Mouse (Mus musculus) spleen, adult 2 months (tissue): ENCODE measurements around the gene Ccnd3.

Experiments
- CTCF ChIP-seq: fragments of 200-500 bp; IDR thresholded peaks from 2 replicates; pipeline ENCODE4 v1.5.1; 2011; ENCODE audit warnings: mild to moderate bottlenecking, inconsistent platforms; ENCODE audit not compliant: insufficient read depth, insufficient read length, insufficient replicate concordance; ENCODE audit errors: extremely low read depth
- POLR2A ChIP-seq: fragments of 200-500 bp; IDR thresholded peaks from 2 replicates; pipeline ENCODE4 v1.6.1; 2011; ENCODE audit warnings: low read depth, low read length, inconsistent platforms

DNA sequence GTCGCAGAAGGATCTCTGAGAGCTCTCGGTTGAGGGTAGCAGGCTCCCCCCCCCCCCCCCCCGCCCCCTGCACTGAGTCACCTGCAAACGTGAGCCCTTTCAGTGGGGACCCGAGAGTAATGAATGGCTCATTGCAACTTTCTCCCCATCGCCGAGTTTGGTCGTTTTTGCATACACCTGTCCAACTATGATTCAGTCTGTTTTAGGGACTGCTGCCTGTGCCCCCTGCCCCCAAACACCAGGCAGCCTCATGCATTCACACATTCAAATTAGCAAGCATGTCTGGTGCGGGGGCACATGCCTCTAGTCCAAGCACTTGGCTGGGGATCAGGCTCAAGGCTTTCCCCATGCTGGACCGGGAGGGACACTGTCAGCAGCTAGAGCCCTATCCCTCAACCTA is 49.8 kb downstream of the Ccnd3 start:
- TF ChIP-seq CTCF: no peak
- TF ChIP-seq POLR2A: no peak
